Mouse (Mus musculus): ENCODE data around the gene Lamp2.
"Not testable (repeated sequence)": the region's sequence is repeated elsewhere in the genome, so short reads cannot be mapped to it uniquely, and the experiment has no call there.

The Lamp2 gene

DNA sequence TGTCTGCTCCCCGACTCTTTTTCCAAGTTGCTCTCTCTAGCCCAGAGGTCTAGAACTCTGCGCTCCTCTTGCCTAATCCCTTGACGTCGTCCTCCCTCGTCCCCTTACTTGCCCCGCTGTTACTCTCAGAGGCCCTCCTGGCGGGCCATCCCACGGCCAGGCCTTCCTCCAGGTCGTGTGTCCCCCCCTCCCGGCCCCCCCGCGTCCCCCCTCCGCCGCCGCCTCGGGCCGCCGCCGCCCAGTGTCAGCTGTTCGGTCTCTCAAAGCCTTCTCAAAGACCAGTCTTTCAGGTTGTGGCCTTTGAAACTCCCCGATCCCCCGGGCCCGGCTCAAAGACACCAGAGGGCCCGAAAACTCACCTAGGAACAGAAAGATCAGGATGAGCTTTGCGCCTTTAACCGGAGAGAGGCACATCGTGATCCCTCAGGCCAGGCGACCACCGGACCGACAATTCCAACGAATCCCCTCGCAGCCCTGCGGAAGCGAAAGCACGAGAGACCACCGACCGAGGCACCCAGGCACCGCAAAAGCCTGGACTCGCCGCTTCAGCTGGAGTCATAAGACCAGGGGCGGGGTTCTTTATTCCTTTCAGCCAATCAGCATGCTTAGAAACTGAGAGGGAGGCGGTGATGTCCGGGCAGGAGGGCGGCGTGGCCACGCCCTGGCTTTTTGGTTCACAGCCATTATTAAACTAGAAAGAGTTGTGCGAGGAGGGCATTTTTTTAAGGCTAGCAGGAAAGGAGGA, at the start of gene Lamp2:
Gene Lamp2 (minus strand): TSS at position 565 of the 745 bp plus-strand sequence.
- Histone ChIP-seq H3K4me3 (replicated peaks; ENCODE audit: low read length) (peak within 1 kb of the TSS; percentile 81), H3K4me1 (replicated peaks; ENCODE audit: low read depth, low read length) (peaks cover 48% of the 10 kb centered on the region), H3K9me3 (ENCODE audit: low read length) (no peaks in the 10 kb centered on the region), H3K36me3 (ENCODE audit: insufficient read depth, low read length) (peaks cover 26% of the 10 kb centered on the region), H3K27me3 (ENCODE audit: insufficient read depth, low read length) (no peaks in the 10 kb centered on the region)
- no peak for TF ChIP-seq POU5F1 (IDR thresholded peaks at IDR 0.05; ENCODE audit: borderline replicate concordance, low read length)
- no peak for TF ChIP-seq NANOG (IDR thresholded peaks at IDR 0.05; ENCODE audit: borderline replicate concordance, low read length)
- no peak for TF ChIP-seq CTCF (conservative IDR thresholded peaks at IDR 0.05; ENCODE audit: low read length)

DNA sequence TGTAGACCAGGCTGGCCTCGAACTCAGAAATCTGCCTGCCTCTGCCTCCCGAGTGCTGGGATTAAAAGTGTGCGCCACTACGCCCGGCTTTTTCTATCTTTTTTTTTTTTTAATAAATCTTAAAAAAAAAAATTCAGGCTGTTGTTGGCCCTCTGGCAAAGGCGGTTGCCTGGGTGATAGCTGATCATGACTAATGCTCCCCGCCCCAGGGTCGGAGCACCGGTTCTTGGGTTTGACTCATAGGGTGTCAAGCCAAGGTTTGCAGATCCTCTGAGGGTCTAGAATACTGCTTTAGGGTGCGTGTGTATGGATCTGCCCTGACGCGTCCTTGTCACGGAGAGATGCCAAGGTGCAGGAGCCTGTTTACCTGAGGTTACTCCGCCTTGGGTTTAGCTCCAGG, 48.6 kb upstream of the Lamp2 start:
- H3K4me1 ChIP-seq (replicated peaks; ENCODE audit: low read depth, low read length) = peaks cover 3% of the 10 kb centered on the region; the same call in 1 of the 2 replicates
- H3K36me3 ChIP-seq (ENCODE audit: insufficient read depth, low read length) = no peaks in the 10 kb centered on the region
- no peaks in the 10 kb centered on the region for H3K9me3 ChIP-seq (ENCODE audit: low read length)
- H3K27me3 ChIP-seq (ENCODE audit: insufficient read depth, low read length) = peaks cover 4% of the 10 kb centered on the region; the same call in 1 of the 2 replicates
- TF ChIP-seq CTCF (conservative IDR thresholded peaks at IDR 0.05; ENCODE audit: low read length) = no peak
- peak overlapping the region; percentile 67 for H3K4me3 ChIP-seq (replicated peaks; ENCODE audit: low read length)

DNA sequence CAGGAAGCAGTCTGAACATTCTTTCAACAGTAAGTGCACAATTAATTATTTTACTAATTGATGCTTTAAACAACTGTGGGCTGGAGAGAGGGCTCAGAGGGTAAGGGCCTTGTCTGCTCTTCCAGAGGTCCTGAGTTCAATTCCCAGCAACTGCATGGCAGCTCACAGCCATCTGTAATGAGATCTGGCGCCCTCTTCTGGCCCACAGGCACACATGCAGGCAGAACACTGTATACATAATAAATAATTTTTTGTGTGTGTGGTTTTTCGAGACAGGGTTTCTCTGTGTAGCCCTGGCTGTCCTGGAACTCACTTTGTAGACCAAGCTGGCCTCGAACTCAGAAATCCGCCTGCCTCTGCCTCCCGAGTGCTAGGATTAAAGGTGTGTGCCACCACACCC, 45.9 kb upstream of the Lamp2 start:
- peak; percentile 48 for TF ChIP-seq CTCF (conservative IDR thresholded peaks at IDR 0.05; ENCODE audit: low read length)
- H3K36me3 ChIP-seq (ENCODE audit: insufficient read depth, low read length) = not testable (repeated sequence)

DNA sequence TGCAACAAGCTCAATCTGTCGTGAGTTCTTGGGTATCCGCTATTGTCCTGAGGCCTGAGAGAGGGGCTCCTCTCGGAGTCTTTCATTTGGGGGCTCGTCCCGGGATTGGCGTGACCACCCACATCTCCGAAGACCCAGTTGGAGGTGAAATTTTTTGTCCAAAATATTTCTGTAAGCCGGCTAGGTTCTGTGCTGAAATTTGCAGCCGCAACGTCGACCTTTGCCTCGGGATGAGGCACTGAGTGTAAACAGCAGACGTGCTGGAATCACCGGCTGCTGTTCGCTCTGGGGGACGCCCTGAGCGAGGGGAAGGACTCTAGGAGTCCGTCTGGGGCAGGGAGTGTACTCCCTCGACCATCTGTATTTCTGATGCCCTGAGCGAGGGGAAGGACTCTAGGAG, 29.2 kb upstream of the Lamp2 start:
- not testable (repeated sequence) for H3K9me3 ChIP-seq (ENCODE audit: low read length); H3K4me1 ChIP-seq (replicated peaks; ENCODE audit: low read depth, low read length); H3K4me3 ChIP-seq (replicated peaks; ENCODE audit: low read length); H3K36me3 ChIP-seq (ENCODE audit: insufficient read depth, low read length); H3K27me3 ChIP-seq (ENCODE audit: insufficient read depth, low read length)

More for the DNA sequence above, 45.9 kb upstream of the Lamp2 start:
- not testable (repeated sequence) for H3K27me3 ChIP-seq (ENCODE audit: insufficient read depth, low read length); H3K9me3 ChIP-seq (ENCODE audit: low read length); H3K4me1 ChIP-seq (replicated peaks; ENCODE audit: low read depth, low read length); H3K4me3 ChIP-seq (replicated peaks; ENCODE audit: low read length)

DNA sequence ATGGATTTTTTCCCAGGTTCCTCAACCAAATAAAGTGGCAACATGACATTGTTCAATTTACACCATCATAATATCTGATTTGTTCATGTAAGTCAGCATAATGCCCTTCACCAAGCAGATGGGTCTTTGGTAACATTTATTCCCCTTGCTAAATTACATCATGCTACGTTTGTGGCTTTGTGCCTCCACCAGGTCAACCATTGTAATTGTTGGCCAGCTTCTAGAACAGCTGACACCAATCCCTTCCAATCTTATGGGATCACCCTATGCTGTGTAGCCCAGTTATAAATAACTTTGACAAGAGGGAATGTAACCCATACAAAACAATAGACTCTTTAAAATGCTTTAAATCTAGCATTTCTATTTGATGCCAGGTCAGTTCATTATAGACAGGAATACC, 22.3 kb upstream of the Lamp2 start:
- Histone ChIP-seq H3K4me1 (replicated peaks; ENCODE audit: low read depth, low read length) (peaks cover 12% of the 10 kb centered on the region), H3K4me3 (replicated peaks; ENCODE audit: low read length) (no peak overlapping the region), H3K27me3 (ENCODE audit: insufficient read depth, low read length) (no peaks in the 10 kb centered on the region), H3K9me3 (ENCODE audit: low read length) (no peaks in the 10 kb centered on the region), H3K36me3 (ENCODE audit: insufficient read depth, low read length) (no peaks in the 10 kb centered on the region)
- no peak for TF ChIP-seq POU5F1 (IDR thresholded peaks at IDR 0.05; ENCODE audit: borderline replicate concordance, low read length)
- TF ChIP-seq CTCF (conservative IDR thresholded peaks at IDR 0.05; ENCODE audit: low read length) = no peak
- no peak for TF ChIP-seq NANOG (IDR thresholded peaks at IDR 0.05; ENCODE audit: borderline replicate concordance, low read length)

DNA sequence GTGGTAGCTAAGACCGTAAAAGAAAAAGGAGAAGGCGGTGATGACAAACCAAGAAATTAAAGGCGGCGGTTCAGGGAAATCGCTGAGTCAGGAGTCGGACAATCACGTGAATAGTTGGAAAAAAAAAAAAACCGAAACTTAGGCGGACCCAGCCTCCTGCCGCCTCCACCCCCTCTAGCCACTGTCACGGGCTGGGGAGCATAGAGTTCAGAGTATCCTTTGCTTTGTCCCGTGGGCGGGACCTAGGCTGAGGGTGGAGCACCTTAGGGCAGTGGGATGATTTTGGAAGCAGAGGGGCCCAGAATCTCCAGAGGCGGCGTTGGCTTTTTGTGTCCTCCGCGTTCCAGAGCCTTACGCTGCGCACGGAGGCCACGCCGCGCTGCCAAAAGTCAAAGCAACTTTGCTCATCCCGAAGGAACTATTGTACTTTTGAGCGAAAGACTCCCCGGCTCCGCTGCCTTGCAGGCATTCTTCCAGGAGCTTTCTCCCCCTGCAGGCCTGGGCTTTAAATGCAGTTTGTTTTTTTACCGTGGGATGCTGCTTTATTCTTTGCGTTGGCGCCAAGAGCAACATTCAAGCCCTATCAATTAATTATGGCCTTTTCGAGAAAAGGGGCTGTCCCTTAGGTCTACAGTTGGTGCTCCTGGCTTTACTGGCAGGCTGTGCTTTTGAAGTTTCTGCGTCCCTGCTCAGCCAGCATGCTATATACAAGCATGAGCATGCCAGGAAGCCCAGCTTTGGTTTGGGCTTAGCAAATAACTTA, 17.5 kb upstream of the Lamp2 start:
- 0 out of 2 replicates have a peak, but pooled peaks have one; percentile 23 for TF ChIP-seq CTCF (conservative IDR thresholded peaks at IDR 0.05; ENCODE audit: low read length)
- TF ChIP-seq POU5F1 (IDR thresholded peaks at IDR 0.05; ENCODE audit: borderline replicate concordance, low read length) = no peak
- no peaks in the 10 kb centered on the region for H3K27me3 ChIP-seq (ENCODE audit: insufficient read depth, low read length)
- no peaks in the 10 kb centered on the region for H3K36me3 ChIP-seq (ENCODE audit: insufficient read depth, low read length)
- peak overlapping the region; percentile 74 for H3K4me3 ChIP-seq (replicated peaks; ENCODE audit: low read length)
- H3K4me1 ChIP-seq (replicated peaks; ENCODE audit: low read depth, low read length) = peaks cover 30% of the 10 kb centered on the region
- no peaks in the 10 kb centered on the region for H3K9me3 ChIP-seq (ENCODE audit: low read length)

DNA sequence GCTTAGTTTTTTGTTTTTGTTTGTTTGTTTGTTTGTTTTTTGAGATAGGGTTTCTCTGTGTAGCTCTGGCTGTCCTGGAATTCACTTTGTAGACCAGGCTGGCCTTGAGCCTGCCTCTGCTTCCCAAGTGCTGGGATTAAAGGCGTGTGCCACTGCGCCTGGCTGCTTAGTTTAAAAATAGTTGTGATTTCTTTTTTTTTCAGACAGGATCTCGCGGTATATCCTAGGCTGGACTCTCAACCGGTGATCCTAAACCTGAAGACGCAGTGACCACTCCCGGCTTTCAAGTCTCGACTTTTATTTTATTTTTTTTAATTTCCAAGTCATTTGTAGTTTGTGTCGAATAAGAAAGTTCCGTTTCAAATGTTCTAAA, 16.9 kb upstream of the Lamp2 start:
- no peaks in the 10 kb centered on the region for H3K27me3 ChIP-seq (ENCODE audit: insufficient read depth, low read length)

DNA sequence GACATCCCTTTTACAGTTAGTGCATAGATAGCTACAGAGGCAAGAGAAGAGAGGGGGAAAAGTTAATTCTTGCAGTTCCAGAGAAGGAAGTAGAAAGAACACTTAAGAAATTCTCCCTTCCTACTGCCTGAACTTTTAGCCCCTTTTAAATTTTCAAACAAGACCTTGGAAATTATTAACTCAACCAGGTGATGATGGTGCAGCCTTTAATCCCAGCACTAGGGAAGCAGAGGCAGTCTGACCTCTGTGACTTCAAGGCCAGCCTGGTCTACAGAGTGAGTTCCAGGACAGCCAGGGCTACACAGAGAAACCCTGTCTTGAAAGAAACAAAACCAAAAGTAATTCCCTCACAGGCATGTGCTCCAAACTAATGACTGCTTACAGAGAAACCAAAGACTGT, 10.0 kb upstream of the Lamp2 start:
- Histone ChIP-seq H3K4me1 (replicated peaks; ENCODE audit: low read depth, low read length) (peaks cover 23% of the 10 kb centered on the region), H3K9me3 (ENCODE audit: low read length) (no peaks in the 10 kb centered on the region), H3K36me3 (ENCODE audit: insufficient read depth, low read length) (no peaks in the 10 kb centered on the region), H3K27me3 (ENCODE audit: insufficient read depth, low read length) (no peaks in the 10 kb centered on the region), H3K4me3 (replicated peaks; ENCODE audit: low read length) (no peak overlapping the region)
- no peak for TF ChIP-seq NANOG (IDR thresholded peaks at IDR 0.05; ENCODE audit: borderline replicate concordance, low read length)
- TF ChIP-seq POU5F1 (IDR thresholded peaks at IDR 0.05; ENCODE audit: borderline replicate concordance, low read length) = no peak
- no peak for TF ChIP-seq CTCF (conservative IDR thresholded peaks at IDR 0.05; ENCODE audit: low read length)

More for the DNA sequence above, 16.9 kb upstream of the Lamp2 start:
- H3K36me3 ChIP-seq (ENCODE audit: insufficient read depth, low read length) = no peaks in the 10 kb centered on the region
- peaks cover 30% of the 10 kb centered on the region for H3K4me1 ChIP-seq (replicated peaks; ENCODE audit: low read depth, low read length)
- H3K4me3 ChIP-seq (replicated peaks; ENCODE audit: low read length) = peak overlapping the region; percentile 74; the same call in 1 of the 2 replicates
- no peak for TF ChIP-seq POU5F1 (IDR thresholded peaks at IDR 0.05; ENCODE audit: borderline replicate concordance, low read length)
- no peak for TF ChIP-seq NANOG (IDR thresholded peaks at IDR 0.05; ENCODE audit: borderline replicate concordance, low read length)
- no peak for TF ChIP-seq CTCF (conservative IDR thresholded peaks at IDR 0.05; ENCODE audit: low read length)
- no peaks in the 10 kb centered on the region for H3K9me3 ChIP-seq (ENCODE audit: low read length)

DNA sequence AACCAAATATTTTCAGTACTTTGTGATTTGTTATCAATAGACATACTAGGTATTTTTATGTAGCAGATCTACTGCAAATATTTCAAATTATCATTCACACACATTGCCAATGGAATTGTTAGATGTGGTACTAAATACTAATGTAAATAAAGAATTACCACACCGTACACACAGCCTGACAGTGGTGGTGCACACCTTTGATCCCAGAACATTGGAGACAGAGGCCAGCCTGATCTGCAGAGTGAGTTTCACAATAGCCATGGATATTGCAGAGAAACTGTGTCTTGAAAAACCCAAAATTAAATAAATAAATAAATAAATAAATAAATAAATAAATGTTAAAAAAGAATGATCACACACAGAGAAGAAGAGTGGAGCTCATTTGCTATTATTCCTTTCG, 6.9 kb upstream of the Lamp2 start:
- Histone ChIP-seq H3K4me1 (replicated peaks; ENCODE audit: low read depth, low read length) (peaks cover 24% of the 10 kb centered on the region), H3K4me3 (replicated peaks; ENCODE audit: low read length) (no peak overlapping the region), H3K9me3 (ENCODE audit: low read length) (no peaks in the 10 kb centered on the region), H3K36me3 (ENCODE audit: insufficient read depth, low read length) (no peaks in the 10 kb centered on the region), H3K27me3 (ENCODE audit: insufficient read depth, low read length) (no peaks in the 10 kb centered on the region)
- no peak for TF ChIP-seq CTCF (conservative IDR thresholded peaks at IDR 0.05; ENCODE audit: low read length)
- no peak for TF ChIP-seq NANOG (IDR thresholded peaks at IDR 0.05; ENCODE audit: borderline replicate concordance, low read length)
- TF ChIP-seq POU5F1 (IDR thresholded peaks at IDR 0.05; ENCODE audit: borderline replicate concordance, low read length) = no peak

All from E14TG2a.4 (cell line).